ENCODE assay signal across 10 mouse cellular contexts in the genomic region with DNA sequence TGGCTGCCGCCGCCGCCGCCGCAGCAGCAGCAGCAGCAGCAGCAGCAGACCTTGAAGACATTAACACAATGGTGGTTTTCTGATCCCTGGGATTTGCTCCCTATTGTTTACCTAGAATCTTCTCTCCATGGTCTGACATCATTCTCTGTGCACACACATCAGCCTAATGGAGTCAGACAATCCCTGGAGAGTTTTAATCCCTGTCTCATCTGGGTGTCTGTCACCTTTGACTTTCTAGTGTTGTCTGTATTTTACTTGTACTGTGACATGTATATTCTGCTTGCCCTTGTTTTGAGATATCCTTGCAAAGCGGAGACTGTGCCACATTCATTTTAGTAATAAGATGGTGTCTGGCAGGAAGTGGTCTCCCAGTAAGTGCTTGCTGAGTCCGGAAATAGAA. TPM values are rescaled to one million over a fixed set of nuclear protein-coding genes. Genes with fewer than 3 reads are reported as not detected.
DNase-seq lines count a peak whose midpoint lies in the region; ATAC-seq and TF ChIP-seq lines count a peak whose summit lies in the region.
"Had no signal": no experiment of that assay in that cellular context is flagged by ENCODE, and none has a peak within 500 bp of the region (broad histone marks: within the 10 kb centered on the region; RNA-seq: fewer than 3 reads in every experiment).

No protein-coding gene starts in this region.

- WGBS in heart, postnatal 0 days: 35% methylated on average over 7 of the region's 7 CpGs
- 22% methylated on average over 7 of the region's 7 CpGs for WGBS in hindbrain, embryonic 12.5 days

- H3K4me1 ChIP-seq in heart, postnatal 0 days (ENCODE audit: control insufficient read depth, insufficient read depth): no peaks in the 10 kb centered on the region
- peaks cover 3% of the 10 kb centered on the region; the same call in 1 of the 2 replicates for H3K4me1 ChIP-seq in hindbrain, embryonic 12.5 days

- TF ChIP-seq CTCF in heart, postnatal 0 days (IDR thresholded peaks at IDR 0.05; ENCODE audit: low read depth): no peak

- H3K4me2 ChIP-seq in heart, postnatal 0 days (ENCODE audit: low read depth, low read length): peak overlapping the region; percentile 21; the same call in 1 of the 2 replicates
- peak overlapping the region; percentile 40 for H3K4me2 ChIP-seq in hindbrain, embryonic 12.5 days (replicated peaks)

- H3K27ac ChIP-seq in heart, postnatal 0 days (ENCODE audit: low read depth): no peak overlapping the region
- 0 out of 2 replicates have a peak overlapping the region, but pooled peaks have one; percentile 53 for H3K27ac ChIP-seq in hindbrain, embryonic 12.5 days
- H3K27ac ChIP-seq: macrophage had no signal

- no peak overlapping the region for H3K9ac ChIP-seq in heart, postnatal 0 days (replicated peaks; ENCODE audit: low read depth, low read length)
- H3K9ac ChIP-seq in hindbrain, embryonic 12.5 days: 0 out of 2 replicates have a peak overlapping the region, but pooled peaks have one; percentile 35

- no peak for DNase-seq in heart, postnatal 0 days (ENCODE audit: low spot score)
- DNase-seq in heart, adult 9 months (ENCODE audit: low spot score in 2 of 2): no peak
- peak; percentile 57 for DNase-seq in embryo, embryonic 10.5 days (ENCODE audit: low spot score)
- DNase-seq in naive thymus-derived CD4-positive, alpha-beta T cell, adult 2 months (ENCODE audit: low read depth): peak; percentile 32
- DNase-seq in left cerebral cortex, adult 18-20 months (ENCODE audit: low spot score in 2 of 2): no peak
- DNase-seq in ovary, postnatal 14 days (ENCODE audit: low spot score): no peak
- DNase-seq in kidney, postnatal 4 days: no peak
- DNase-seq: spleen, adult 18-20 months had no signal

- no peaks in the 10 kb centered on the region for H3K27me3 ChIP-seq in heart, postnatal 0 days (ENCODE audit: control insufficient read depth, insufficient read depth, low read length)
- H3K27me3 ChIP-seq in hindbrain, embryonic 12.5 days: no peaks in the 10 kb centered on the region

- H3K36me3 ChIP-seq in heart, postnatal 0 days (replicated peaks; ENCODE audit: control insufficient read depth, insufficient read depth, low read length): no peaks in the 10 kb centered on the region
- no peaks in the 10 kb centered on the region for H3K36me3 ChIP-seq in hindbrain, embryonic 12.5 days

- H3K9me3 ChIP-seq in heart, postnatal 0 days (replicated peaks; ENCODE audit: control insufficient read depth, low read length): no peaks in the 10 kb centered on the region
- no peaks in the 10 kb centered on the region for H3K9me3 ChIP-seq in hindbrain, embryonic 12.5 days (replicated peaks)

- no peak for ATAC-seq in heart, postnatal 0 days (ENCODE audit: insufficient read depth, low read depth)
- peak; percentile 79 for ATAC-seq in hindbrain, embryonic 12.5 days (ENCODE audit: low FRiP score)

- no peak for TF ChIP-seq EP300 in heart, postnatal 0 days (IDR thresholded peaks at IDR 0.05; ENCODE audit: low read depth)

- no peak overlapping the region for H3K4me3 ChIP-seq in heart, postnatal 0 days (ENCODE audit: low read depth, low read length)
- no peak overlapping the region for H3K4me3 ChIP-seq in hindbrain, embryonic 12.5 days

RNA-seq across cellular contexts. Expression of gene Commd8, which starts 7.5 kb away (rescaled TPM):
- 15.0 and 15.1 TPM in 2 replicates for total RNA-seq in heart, postnatal 0 days (2014; rRNA removed; ENCODE audit: low replicate concordance)
- 80.7 and 86.8 TPM in 2 replicates for polyA plus RNA-seq in heart, postnatal 0 days (2015; fragmentation: Nextera tagmentation; extraction: Ambion mirVana)
- polyA plus RNA-seq in hindbrain, embryonic 12.5 days (2016; fragmentation: Nextera tagmentation; extraction: Ambion mirVana): 155 and 175 TPM in 2 replicates
- 10 to 100 TPM; 81.5 to 93.8 TPM for total RNA-seq in left cerebral cortex, adult 18-20 months (2021)

Comparison
In these comparisons a context has a peak if more than half of its experiments do, and no peak if none do; other contexts are left out.
1. DNase-seq: peak in embryo, embryonic 10.5 days (single experiment) and naive thymus-derived CD4-positive, alpha-beta T cell, adult 2 months (single experiment); none in heart, postnatal 0 days (single experiment), heart, adult 9 months (0 of 2), left cerebral cortex, adult 18-20 months (0 of 2), ovary, postnatal 14 days (single experiment) and kidney, postnatal 4 days (0 of 2).